Mouse (Mus musculus): ENCODE data around the gene Tnfaip6. TPM values are rescaled to one million over a fixed set of nuclear protein-coding genes. Genes with fewer than 3 reads are reported as not detected.

The Tnfaip6 gene
- polyA plus RNA-seq, 1 experiment: 0.04 TPM

DNA sequence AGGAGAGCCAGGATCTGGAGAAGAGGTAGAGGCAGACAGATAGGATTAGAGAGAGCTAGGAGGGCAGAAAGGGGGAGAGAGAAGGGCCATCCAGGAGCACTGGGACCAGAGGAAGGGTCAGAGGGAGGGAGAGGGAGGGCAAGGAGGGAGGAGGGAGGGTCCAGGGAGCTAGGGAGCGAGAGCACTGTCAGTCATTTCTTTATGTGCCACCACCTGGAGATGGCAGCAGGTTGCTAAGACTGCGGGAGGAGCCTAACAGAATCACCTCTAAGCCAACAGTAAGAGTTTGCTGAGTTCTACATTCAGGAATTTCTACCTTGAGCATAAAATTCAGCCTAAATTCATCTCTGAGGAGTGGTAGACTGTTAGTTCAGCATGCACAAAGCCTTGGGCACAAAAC lies 40.9 kb downstream of the Tnfaip6 start:
- TF ChIP-seq MYOD1 (IDR thresholded peaks at IDR 0.05; ENCODE audit: control insufficient read depth, insufficient read length, low read depth): no peak
- Histone ChIP-seq H3ac (ENCODE audit: control insufficient read depth, insufficient read length, low read depth) (no peak overlapping the region), H3K27me3 (ENCODE audit: control insufficient read depth, insufficient read depth, insufficient read length) (no peaks in the 10 kb centered on the region), H3K79me3 (ENCODE audit: low read depth) (peaks cover 55% of the 10 kb centered on the region), H3K36me3 (ENCODE audit: control insufficient read depth, insufficient read depth) (peaks cover 81% of the 10 kb centered on the region), H3K79me2 (ENCODE audit: control insufficient read depth, insufficient read depth) (peaks cover 82% of the 10 kb centered on the region), H3K4me3 (ENCODE audit: insufficient read depth, poor library complexity, severe bottlenecking) (no peak overlapping the region)

DNA sequence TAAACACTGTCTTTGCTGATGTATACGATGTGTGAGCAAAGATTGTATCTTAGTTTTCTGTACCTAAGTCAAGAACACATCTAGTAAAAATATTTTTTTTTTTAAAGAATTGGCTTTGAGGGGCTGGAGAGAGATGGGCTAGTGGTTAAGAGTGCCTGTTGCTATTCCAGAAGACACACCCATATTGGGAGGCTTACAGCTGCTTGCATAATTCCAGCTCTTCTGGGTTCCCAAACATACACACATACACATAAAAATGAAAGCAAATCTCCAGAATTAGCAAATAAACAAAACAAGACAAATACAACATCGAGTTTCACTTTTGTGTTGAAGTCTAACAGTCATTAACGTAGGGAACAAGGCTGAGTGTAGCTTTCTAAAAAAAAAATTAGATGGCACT lies 46.2 kb downstream of the Tnfaip6 start:
- TF ChIP-seq MYOG (IDR thresholded peaks at IDR 0.05; ENCODE audit: control insufficient read depth, extremely low read depth, insufficient read length) (no peak), MAX (IDR thresholded peaks at IDR 0.05) (no peak), MYOD1 (IDR thresholded peaks at IDR 0.05; ENCODE audit: control insufficient read depth, insufficient read length, low read depth) (no peak), CTCF (IDR thresholded peaks at IDR 0.05; ENCODE audit: control insufficient read depth, insufficient read depth, insufficient read length) (no peak), CEBPB (IDR thresholded peaks at IDR 0.05; ENCODE audit: low read depth) (no peak), FOSL1 (IDR thresholded peaks at IDR 0.05; ENCODE audit: insufficient read depth, low read length, poor library complexity, severe bottlenecking) (no peak), USF1 (IDR thresholded peaks at IDR 0.05; ENCODE audit: low read depth) (no peak)
- Histone ChIP-seq H3K36me3 (ENCODE audit: control insufficient read depth, insufficient read depth) (peaks cover 88% of the 10 kb centered on the region), H3K27me3 (ENCODE audit: control insufficient read depth, insufficient read depth, insufficient read length) (no peaks in the 10 kb centered on the region), H3K4me3 (ENCODE audit: insufficient read depth, poor library complexity, severe bottlenecking) (no peak overlapping the region), H3ac (ENCODE audit: control insufficient read depth, insufficient read length, low read depth) (no peak overlapping the region), H3K79me2 (ENCODE audit: control insufficient read depth, insufficient read depth) (peaks cover 29% of the 10 kb centered on the region), H3K79me3 (ENCODE audit: low read depth) (peaks cover 10% of the 10 kb centered on the region)

DNA sequence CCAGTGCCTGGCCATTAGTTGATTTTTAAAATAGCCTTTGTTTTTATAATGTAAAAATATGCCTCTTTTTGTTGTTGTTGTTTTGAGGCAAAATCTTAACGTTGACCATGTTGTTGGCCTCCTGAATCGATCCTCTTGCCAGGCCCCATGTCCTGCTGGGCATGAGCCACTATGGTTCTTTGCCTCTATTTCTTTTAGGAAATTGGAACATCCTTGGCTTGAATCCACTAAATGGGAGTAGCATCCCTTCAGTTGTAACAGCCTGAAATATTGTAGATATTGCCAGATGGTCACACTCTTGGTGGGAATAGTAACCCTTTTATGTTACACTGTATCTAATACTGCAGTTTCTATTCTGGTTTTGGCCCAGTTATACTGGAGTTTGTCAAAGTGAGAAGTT lies 46.8 kb downstream of the Tnfaip6 start:
- H3K27me3 ChIP-seq (ENCODE audit: control insufficient read depth, insufficient read depth, insufficient read length): no peaks in the 10 kb centered on the region
- H3K79me3 ChIP-seq (ENCODE audit: low read depth): peaks cover 6% of the 10 kb centered on the region
- H3K79me2 ChIP-seq (ENCODE audit: control insufficient read depth, insufficient read depth): peaks cover 26% of the 10 kb centered on the region
- no peak overlapping the region for H3K4me3 ChIP-seq (ENCODE audit: insufficient read depth, poor library complexity, severe bottlenecking)
- no peak overlapping the region for H3ac ChIP-seq (ENCODE audit: control insufficient read depth, insufficient read length, low read depth)
- TF ChIP-seq MAX (IDR thresholded peaks at IDR 0.05) (no peak), MYOD1 (IDR thresholded peaks at IDR 0.05; ENCODE audit: control insufficient read depth, insufficient read length, low read depth) (no peak), CEBPB (IDR thresholded peaks at IDR 0.05; ENCODE audit: low read depth) (no peak), MYOG (IDR thresholded peaks at IDR 0.05; ENCODE audit: control insufficient read depth, extremely low read depth, insufficient read length) (no peak), CTCF (IDR thresholded peaks at IDR 0.05; ENCODE audit: control insufficient read depth, insufficient read depth, insufficient read length) (no peak), USF1 (IDR thresholded peaks at IDR 0.05; ENCODE audit: low read depth) (no peak), FOSL1 (IDR thresholded peaks at IDR 0.05; ENCODE audit: insufficient read depth, low read length, poor library complexity, severe bottlenecking) (no peak)
- peaks cover 92% of the 10 kb centered on the region for H3K36me3 ChIP-seq (ENCODE audit: control insufficient read depth, insufficient read depth)

Other genes starting within 250 kb of the Tnfaip6 start
- 0.98 TPM for gene Rbm43, start 102.8 kb upstream of the Tnfaip6 start, polyA plus RNA-seq (2012; fragmentation: generic; extraction: Trizol)
- gene Nmi, start 64.5 kb upstream of the Tnfaip6 start, polyA plus RNA-seq (2012; fragmentation: generic; extraction: Trizol): 1.3 TPM
- gene Rif1, start 34.8 kb downstream of the Tnfaip6 start, polyA plus RNA-seq (2012; fragmentation: generic; extraction: Trizol): 2.9 TPM